Mouse (Mus musculus) embryo, embryonic 10 days (tissue): ENCODE measurements at regions not wholly inside any gene's neighbourhood (a gene's known extent, or its start where the extent isn't known, plus 50 kb on each side); places are given as distances from the start of the nearest gene placed in this dataset.

Experiments
- DNase-seq: peaks from one replicate; pipeline ENCODE4 v3.0.0-alpha.2; 2015; ENCODE audit warnings: low spot score

DNA sequence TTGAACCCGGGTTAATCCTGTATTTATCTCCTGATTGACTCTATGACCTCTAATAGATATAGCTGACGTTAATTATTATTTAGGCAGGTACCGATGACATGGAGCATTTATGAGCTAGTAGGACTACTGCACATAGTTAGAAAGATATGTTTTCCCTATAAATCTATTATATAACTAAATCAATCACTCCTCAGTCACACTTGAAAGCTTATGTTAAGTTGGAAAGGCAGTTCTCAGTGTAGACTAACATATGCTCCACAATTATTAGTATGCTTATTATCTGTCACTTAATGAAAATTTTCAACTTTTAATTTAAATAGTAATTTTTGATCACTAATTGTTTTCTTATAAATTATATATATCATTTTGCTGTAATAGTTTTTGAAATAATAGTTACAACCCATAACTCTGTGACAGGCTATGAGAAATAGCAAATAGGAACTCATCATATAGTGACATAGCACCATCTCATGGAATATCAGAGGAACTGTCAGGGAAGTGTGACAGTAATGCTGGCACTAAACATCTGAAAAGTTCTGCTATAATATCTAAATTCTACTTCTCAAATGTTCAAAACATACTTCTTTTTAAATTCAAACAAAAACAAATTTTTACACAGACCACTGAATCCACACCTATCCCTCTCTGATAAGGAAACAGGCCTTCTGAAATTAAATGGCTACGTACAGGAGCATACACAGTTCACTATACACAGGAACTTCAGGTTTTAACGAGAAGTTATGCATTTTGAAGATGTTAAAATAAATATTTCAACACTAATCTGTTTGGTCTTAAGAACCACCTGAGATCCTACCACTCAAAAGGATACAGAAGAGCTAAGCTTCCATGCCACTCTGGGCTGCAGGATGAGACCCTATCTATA is 75.3 kb upstream of the Map2 start:
- DNase-seq, result no peak

DNA sequence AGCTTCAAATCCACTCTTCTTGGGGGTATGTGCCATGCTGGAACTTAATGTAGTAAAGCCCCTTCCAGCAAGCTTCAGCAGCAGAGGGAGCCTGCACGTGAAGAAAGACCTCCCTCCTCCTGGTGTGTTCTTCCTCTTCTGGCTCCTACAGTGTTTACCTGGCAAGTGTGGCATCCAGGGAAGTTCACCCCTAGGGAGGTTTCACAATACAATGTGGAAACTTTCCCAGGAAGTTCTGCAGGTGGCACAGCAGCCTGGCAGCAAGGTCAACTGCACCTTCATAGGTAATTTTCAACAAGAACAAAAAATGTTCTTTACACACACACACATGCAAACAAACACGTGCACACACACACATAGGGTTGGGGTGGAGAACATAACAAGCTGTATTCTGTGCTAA is 73.7 kb upstream of the Map2 start:
- DNase-seq, result no peak

DNA sequence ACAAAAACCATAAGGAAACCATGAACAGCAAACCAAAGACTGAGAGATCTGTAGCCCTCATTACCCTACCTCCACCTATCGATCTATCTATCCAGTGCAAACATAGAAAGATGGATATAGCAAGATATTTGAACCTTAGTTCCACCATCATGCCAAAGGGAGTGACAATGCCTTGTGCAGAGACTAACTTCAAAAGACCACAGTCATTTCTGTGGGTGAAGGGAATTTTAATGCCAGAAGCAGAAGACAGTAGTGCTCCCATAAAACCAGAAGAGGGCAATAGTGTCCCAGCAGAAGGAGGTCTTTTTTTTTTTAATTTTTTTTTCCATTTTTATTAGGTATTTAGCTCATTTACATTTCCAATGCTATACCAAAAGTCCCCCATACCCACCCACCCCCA is 70.6 kb upstream of the Map2 start:
- DNase-seq, result no peak

DNA sequence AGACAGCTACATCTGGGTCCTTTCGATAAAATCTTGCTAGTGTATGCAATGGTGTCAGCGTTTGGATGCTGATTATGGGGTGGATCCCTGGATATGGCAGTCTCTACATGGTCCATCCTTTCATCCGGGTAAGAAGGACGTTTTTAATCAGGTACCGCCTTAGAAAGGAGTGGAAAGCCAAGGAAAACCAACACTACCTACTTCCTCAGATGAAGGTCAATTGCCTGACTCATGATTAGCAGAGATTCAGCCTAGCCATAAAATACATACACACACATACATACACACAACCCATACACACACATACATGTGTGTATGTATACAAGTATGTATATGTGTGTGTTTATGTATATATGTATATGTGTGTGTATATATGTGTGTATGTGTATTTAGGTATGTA is 69.9 kb upstream of the Map2 start:
- DNase-seq, result no peak

DNA sequence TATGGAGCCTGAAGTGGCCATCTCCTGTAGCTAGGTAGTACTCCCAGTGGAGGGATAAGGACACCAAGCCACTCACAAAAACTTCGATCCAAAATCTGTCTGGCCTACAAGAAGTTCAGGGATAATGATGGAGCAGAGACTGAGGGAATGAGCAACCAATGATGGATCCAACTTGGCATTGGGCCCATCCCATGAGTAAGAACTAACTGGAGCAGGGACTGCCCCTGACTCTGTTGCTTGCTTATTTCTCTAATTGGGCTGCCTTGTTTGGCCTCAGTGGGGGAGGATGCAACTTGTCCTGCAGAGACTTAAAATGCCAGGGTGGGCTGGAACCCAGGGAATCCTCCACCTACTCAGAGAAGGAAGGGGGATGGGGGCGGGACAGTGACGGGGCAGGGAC is 67.0 kb upstream of the Map2 start:
- DNase-seq, result no peak

DNA sequence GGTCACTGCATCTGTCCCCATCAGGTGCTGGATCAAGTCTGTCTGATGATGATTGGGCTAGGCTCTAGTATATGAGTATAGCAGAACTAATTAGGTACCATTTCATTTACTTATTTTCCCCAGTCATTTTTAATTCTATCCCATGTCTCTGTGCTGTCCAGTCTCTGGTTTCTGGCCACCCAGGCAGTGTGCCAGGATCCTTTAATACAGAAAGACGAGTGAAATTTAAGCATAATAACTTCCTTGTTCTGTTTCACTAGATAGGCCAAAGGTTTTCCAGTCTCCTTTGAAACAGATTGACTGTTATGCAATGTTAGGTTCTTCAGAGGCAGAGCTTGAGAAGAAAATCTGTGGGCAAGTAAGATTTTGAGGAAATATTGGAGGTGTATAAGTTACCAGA is 61.2 kb upstream of the Map2 start:
- DNase-seq, result no peak

DNA sequence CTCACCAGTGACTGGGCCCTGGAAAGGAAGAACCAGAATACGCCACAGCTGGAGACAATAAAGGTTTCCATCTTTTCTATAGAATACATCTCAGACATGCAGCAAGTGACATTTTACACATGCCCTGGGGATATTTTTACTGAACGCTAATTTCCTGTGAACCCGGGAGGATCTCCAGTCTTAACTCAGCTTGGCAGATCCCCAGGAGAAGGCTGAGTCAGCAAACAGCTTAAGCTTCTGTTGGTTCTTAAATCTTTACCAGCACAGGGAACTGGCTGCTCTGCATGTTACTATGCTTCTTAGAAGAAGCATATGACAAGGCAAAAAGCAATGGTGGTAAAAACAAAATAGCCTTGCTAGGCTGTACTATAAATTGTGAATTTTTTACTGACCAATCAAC is 59.7 kb upstream of the Map2 start:
- peak; percentile 17 for DNase-seq
